Mouse (Mus musculus): ENCODE data around the gene Gpsm1.
A peak's percentile ranks its signal among the peaks of the same experiment; 100 is the strongest.

The Gpsm1 gene

DNA sequence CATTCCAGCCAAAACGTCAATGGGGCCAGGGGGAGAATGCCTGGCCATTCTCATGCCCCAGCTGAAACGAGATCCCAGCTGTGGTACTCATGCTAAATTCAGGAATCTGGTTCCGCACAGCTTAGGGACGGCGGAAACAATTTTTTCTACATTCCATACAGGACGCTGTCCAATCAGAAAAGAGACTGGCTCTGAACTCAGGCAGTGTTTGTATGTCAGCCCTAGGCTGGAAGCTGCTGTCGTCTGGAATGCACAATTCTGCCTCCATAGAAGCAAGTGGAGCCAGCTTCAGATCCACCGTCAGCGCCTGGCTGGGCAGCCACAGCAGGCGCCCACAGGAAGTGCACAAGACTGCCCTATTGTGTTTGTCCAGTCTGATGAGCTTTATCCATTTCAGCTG, 5.6 kb upstream of the Gpsm1 start:
- ATAC-seq (ENCODE audit: insufficient number of reproducible peaks, low FRiP score, low TSS enrichment), result no peak

GRCm38 (mm10) chr2:26311936-26312335, 3.4 kb upstream of the Gpsm1 start:
- ATAC-seq (ENCODE audit: insufficient number of reproducible peaks, low FRiP score, low TSS enrichment), result no peak

DNA sequence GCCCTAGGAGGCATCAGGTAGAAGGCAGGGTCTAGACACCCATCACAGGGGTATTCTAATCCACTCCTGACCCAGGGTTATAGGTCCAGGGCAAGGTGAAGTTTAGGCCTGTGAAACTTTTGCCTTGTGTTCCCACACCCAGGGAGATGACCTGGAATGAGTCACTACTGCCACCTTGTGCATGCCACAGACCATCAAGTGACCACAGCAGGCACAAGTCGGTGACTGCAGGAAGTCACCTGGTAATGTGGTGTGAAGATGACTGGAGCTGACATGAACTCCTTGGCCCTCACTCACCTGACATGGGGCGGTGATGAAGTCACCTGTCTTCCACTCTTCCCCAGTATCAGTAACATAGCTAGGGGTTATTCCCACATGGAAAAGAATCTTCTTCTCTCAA, 2.5 kb upstream of the Gpsm1 start:
- no peak for ATAC-seq (ENCODE audit: insufficient number of reproducible peaks, low FRiP score, low TSS enrichment)

DNA sequence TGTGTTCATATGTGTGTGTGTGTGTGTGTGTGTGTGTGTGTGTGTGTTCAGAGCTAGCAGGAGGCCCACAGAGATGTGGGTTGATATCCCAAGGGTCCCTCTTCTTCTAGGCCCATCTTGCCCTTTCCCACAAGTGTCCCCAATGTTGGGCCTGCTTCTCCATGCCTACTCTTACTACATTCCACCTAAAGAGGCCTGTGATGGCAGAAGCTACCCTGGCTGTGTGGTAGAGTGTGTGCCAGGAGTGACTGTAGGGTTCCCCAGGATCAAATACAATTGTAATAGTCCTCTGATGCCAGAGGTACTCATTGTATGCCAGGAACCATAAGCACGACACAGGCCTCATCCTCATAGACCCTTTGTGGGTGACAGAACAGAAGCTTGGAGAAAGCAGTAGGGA, 1.9 kb upstream of the Gpsm1 start:
- no peak for ATAC-seq (ENCODE audit: insufficient number of reproducible peaks, low FRiP score, low TSS enrichment)

GRCm38 (mm10) chr2:26314281-26315071, 839 bp upstream of the Gpsm1 start:
- peak; percentile 70; the same call in 1 of the 2 replicates for ATAC-seq (ENCODE audit: insufficient number of reproducible peaks, low FRiP score, low TSS enrichment)

DNA sequence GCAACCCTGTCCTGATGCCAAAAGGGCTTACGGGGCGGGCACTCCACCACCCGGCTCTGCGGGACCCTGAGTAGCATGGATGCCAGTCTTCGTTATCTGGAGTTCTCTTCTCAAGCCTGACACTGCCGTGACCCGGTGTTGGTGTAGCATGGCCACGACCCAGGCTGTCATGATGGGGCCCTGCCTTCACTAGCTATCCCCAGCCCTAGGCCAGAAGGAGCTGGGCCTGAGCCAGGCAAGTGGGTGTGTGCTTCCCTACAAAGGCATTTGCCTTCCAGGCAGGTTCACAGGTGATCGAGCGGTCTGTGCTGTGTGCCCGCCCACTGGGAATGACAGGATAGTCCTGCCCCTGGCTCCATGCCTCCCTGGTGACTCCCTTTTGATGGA, 603 bp downstream of the Gpsm1 start:
- ATAC-seq (ENCODE audit: insufficient number of reproducible peaks, low FRiP score, low TSS enrichment), result peak; percentile 31; the same call in 1 of the 2 replicates

- ATAC-seq (ENCODE audit: insufficient number of reproducible peaks, low FRiP score, low TSS enrichment), result no peak
Observed at GRCm38 (mm10) chr2:26316576-26317246, 1.4 kb downstream of the Gpsm1 start.

GRCm38 (mm10) chr2:26317371-26317770, 2.1 kb downstream of the Gpsm1 start:
- ATAC-seq (ENCODE audit: insufficient number of reproducible peaks, low FRiP score, low TSS enrichment), result no peak

GRCm38 (mm10) chr2:26317991-26318672, 2.8 kb downstream of the Gpsm1 start:
- no peak for ATAC-seq (ENCODE audit: insufficient number of reproducible peaks, low FRiP score, low TSS enrichment)

- ATAC-seq (ENCODE audit: insufficient number of reproducible peaks, low FRiP score, low TSS enrichment), result no peak
Observed at GRCm38 (mm10) chr2:26319109-26319508, 3.8 kb downstream of the Gpsm1 start.

DNA sequence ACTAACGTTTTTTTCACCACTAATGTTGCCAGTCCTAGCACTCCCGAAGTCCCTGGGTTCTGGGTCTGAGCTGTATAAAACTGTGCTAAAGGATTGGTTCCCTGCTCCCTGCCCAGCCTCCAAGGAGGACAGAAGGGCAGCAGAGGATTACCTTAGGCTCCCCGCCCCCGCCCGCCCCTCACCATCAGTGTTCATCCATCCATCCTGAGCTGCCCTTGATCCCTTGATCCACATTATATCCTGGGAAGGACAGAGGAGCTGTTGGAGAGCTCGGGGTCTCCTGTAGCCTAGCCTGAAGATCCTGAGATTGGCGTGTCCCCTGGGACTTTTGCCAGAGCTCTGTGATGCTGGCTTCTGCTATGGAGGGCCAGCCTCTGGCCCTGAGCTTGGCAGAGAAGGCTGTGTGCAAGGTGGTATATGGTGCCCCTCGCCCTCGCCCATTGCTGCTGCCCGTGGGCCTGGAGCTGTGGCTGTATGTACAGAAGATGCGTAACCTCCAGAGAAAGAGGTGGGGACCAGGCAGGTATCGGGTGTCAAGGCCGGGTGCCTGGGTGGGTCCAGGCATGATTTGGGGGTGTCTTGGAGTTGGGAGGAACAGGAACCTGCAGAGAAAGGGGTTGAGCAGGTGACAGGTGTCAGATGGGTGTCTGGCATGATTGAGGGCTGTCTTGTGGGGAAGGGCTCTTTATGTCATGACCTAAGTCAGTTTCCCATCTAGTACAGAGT, 4.4 kb downstream of the Gpsm1 start:
- ATAC-seq (ENCODE audit: insufficient number of reproducible peaks, low FRiP score, low TSS enrichment), result no peak

- ATAC-seq (ENCODE audit: insufficient number of reproducible peaks, low FRiP score, low TSS enrichment), result no peak
Observed at GRCm38 (mm10) chr2:26320245-26321185, 5.2 kb downstream of the Gpsm1 start.

- ATAC-seq (ENCODE audit: insufficient number of reproducible peaks, low FRiP score, low TSS enrichment), result no peak
Observed at GRCm38 (mm10) chr2:26323589-26324325, 8.4 kb downstream of the Gpsm1 start.

DNA sequence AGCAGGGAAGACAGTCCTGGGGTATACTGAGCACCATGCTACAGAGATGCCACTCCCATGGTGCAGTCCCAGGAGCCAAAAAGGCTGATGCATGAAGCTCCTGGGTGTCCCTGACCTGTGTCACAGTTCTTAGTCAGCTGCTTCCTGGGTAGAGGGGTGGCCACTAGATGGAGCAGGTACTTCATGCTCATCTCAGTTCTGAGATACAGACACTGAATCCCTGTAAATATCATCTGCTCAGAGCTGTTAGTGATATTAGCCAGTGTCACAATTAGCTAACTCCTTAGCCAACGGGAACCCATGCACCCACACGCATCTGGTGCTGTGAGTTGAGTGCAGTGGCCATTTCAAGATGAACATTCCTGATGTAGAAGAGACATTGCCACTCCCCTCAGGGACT, 9.6 kb downstream of the Gpsm1 start:
- no peak for ATAC-seq (ENCODE audit: insufficient number of reproducible peaks, low FRiP score, low TSS enrichment)

DNA sequence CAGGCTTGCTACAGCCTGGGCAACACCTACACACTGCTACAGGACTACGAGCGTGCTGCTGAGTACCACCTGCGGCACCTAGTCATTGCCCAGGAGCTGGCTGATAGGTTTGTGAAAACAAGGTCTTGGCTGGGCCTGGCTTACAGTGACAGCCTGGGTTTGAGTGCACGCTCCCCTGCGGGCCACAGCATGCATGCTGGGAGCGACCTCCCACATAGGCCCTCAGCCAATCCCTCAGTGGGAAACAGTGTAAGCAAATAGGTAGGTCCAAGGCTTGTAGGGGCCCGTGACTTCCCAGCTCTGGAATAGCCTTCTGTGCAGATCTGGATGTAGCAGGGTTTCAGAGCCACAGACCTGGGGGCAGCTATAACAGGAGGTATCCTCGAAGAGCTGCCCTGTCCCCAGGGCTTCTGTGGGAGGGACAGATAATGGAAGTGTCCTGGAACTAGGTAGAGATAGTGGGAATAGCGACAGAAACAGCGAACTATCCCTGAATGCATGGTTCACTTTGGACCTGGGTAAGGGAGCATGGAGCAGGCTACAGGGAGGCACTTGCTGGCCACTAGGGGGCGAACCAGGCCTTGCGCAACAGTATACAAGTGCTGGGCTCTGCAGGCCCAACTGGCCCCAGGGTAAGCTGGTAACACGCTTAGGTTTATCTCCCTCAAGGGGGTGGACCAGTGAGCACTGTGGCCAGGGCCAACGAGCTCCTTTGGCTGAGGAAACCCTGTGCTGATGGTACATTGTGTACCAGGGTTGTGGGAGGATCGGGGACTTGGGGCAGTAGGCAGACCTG, 10.3 kb downstream of the Gpsm1 start:
- ATAC-seq (ENCODE audit: insufficient number of reproducible peaks, low FRiP score, low TSS enrichment), result peak; percentile 71

DNA sequence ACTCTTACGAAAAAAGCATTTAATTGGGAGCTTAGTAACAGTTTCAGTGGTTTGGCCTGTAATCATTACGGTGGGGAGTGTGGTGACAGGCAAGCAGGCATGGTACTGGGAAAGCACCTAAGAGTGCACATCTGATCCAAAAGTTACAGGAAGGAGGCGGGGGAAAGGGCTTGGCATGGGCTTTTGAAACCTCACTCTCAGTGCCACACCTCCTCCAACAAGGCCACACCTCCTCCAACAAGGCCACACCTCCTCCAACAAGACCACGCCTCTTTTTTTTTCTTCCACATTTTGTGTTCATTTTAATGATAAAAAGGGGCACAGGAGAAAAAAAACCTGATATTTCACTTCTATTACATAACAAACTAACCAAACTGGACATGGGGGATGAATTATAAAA, 12.5 kb downstream of the Gpsm1 start:
- ATAC-seq (ENCODE audit: insufficient number of reproducible peaks, low FRiP score, low TSS enrichment), result no peak

GRCm38 (mm10) chr2:26329402-26329801, 14.1 kb downstream of the Gpsm1 start:
- ATAC-seq (ENCODE audit: insufficient number of reproducible peaks, low FRiP score, low TSS enrichment), result 0 out of 2 replicates have a peak, but pooled peaks have one; percentile 49

GRCm38 (mm10) chr2:26330056-26330468, 14.7 kb downstream of the Gpsm1 start:
- no peak for ATAC-seq (ENCODE audit: insufficient number of reproducible peaks, low FRiP score, low TSS enrichment)

Data from cerebellum, adult (tissue).